27 mouse cellular contexts compared by ENCODE assay signal in the genomic region with DNA sequence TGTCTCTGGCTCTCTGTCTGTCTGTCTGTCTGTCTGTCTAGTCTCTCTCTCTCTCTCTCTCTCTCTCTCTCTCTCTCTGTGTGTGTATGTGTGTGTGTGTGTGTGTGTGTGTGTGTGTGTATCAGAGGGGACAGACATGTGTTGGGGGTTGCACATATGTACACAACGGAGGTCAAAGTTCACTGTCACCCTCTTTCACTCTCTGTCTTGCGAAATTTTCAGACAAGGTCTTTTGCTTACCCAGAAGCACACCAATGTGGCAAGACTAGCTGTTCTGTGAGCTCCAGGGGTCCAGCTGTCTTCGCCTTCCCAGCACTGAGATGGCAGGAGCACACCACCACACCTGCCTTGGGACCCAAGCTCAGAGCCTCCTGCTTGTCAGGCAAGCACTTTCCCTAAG.
A peak's percentile ranks its signal among the peaks of the same experiment; 100 is the strongest.
DNase-seq lines count a peak whose midpoint lies in the region; ATAC-seq and TF ChIP-seq lines count a peak whose summit lies in the region.
"Had no signal": no experiment of that assay in that cellular context is flagged by ENCODE, and none has a peak within 500 bp of the region (broad histone marks: within the 10 kb centered on the region; RNA-seq: fewer than 3 reads in every experiment).

No protein-coding gene starts in this region.

- no peak overlapping the region for H3K4me3 ChIP-seq in heart, embryonic 10.5 days
- no peak overlapping the region for H3K4me3 ChIP-seq in liver, adult 2 months (ENCODE audit: insufficient read depth, low read depth, low read length)
- H3K4me3 ChIP-seq in liver, embryonic 13.5 days (replicated peaks) = no peak overlapping the region
- H3K4me3 ChIP-seq: embryonic facial prominence, embryonic 13.5 days; forebrain, embryonic 10.5 days; hindbrain, embryonic 12.5 days; limb, embryonic 12.5 days; midbrain, embryonic 12.5 days; neural tube, embryonic 13.5 days had no signal

- TF ChIP-seq POLR2A in liver, adult 2 months (IDR thresholded peaks at IDR 0.05; ENCODE audit: extremely low read depth, insufficient read depth, low read length) = no peak

- H3K4me2 ChIP-seq in liver, embryonic 13.5 days = peak overlapping the region; percentile 12; the same call in 1 of the 2 replicates
- H3K4me2 ChIP-seq: embryonic facial prominence, embryonic 13.5 days; hindbrain, embryonic 12.5 days; limb, embryonic 12.5 days; midbrain, embryonic 12.5 days; neural tube, embryonic 13.5 days had no signal

- no peak for TF ChIP-seq CTCF in liver, adult 2 months (IDR thresholded peaks at IDR 0.05; ENCODE audit: low read depth, low read length)

- H3K9me3 ChIP-seq in heart, embryonic 10.5 days = no peaks in the 10 kb centered on the region
- H3K9me3 ChIP-seq in liver, embryonic 13.5 days (replicated peaks) = no peaks in the 10 kb centered on the region
- H3K9me3 ChIP-seq: embryonic facial prominence, embryonic 13.5 days; forebrain, embryonic 10.5 days; hindbrain, embryonic 12.5 days; limb, embryonic 12.5 days; midbrain, embryonic 12.5 days; neural tube, embryonic 13.5 days had no signal

- no peaks in the 10 kb centered on the region for H3K27me3 ChIP-seq in heart, embryonic 10.5 days (ENCODE audit: insufficient read depth, poor library complexity, severe bottlenecking)
- H3K27me3 ChIP-seq in liver, adult 2 months (ENCODE audit: control insufficient read depth, insufficient read depth, low read length) = no peaks in the 10 kb centered on the region
- no peaks in the 10 kb centered on the region for H3K27me3 ChIP-seq in liver, embryonic 13.5 days
- H3K27me3 ChIP-seq: embryonic facial prominence, embryonic 13.5 days; hindbrain, embryonic 12.5 days; limb, embryonic 12.5 days; midbrain, embryonic 12.5 days; neural tube, embryonic 13.5 days had no signal

- peaks cover 46% of the 10 kb centered on the region for H3K4me1 ChIP-seq in heart, embryonic 10.5 days
- peaks cover 16% of the 10 kb centered on the region for H3K4me1 ChIP-seq in liver, adult 2 months (ENCODE audit: control insufficient read depth, insufficient read depth, low read length)
- 0 out of 2 replicates have a peak, but pooled peaks cover 8% of the 10 kb centered on the region for H3K4me1 ChIP-seq in liver, embryonic 13.5 days (replicated peaks)

- intact Hi-C loops in heart, postnatal 10 days (cut with DNase I) = no loop called here

- ATAC-seq in liver, embryonic 13.5 days (ENCODE audit: low read depth) = peak; percentile 30; the same call in 1 of the 2 replicates
- ATAC-seq: forebrain, embryonic 16.5 days had no signal

- no peaks in the 10 kb centered on the region for H3K36me3 ChIP-seq in heart, embryonic 10.5 days
- H3K36me3 ChIP-seq in liver, adult 2 months (ENCODE audit: control insufficient read depth, insufficient read depth, low read length) = no peaks in the 10 kb centered on the region
- no peaks in the 10 kb centered on the region for H3K36me3 ChIP-seq in liver, embryonic 13.5 days
- H3K36me3 ChIP-seq: embryonic facial prominence, embryonic 13.5 days; forebrain, embryonic 10.5 days; hindbrain, embryonic 12.5 days; limb, embryonic 12.5 days; midbrain, embryonic 12.5 days; neural tube, embryonic 13.5 days had no signal

- H3K27ac ChIP-seq in heart, embryonic 10.5 days = 0 out of 2 replicates have a peak overlapping the region, but pooled peaks have one; percentile 38
- H3K27ac ChIP-seq in liver, adult 2 months (replicated peaks; ENCODE audit: insufficient read depth, low read depth, low read length) = peak overlapping the region; percentile 58
- H3K27ac ChIP-seq in liver, embryonic 13.5 days = peak overlapping the region; percentile 82
- H3K27ac ChIP-seq: embryonic facial prominence, embryonic 13.5 days; forebrain, embryonic 10.5 days; hindbrain, embryonic 12.5 days; limb, embryonic 12.5 days; midbrain, embryonic 12.5 days; neural tube, embryonic 13.5 days had no signal

- H3K9ac ChIP-seq in liver, adult 2 months (ENCODE audit: low read depth, low read length) = no peak overlapping the region
- no peak overlapping the region for H3K9ac ChIP-seq in liver, embryonic 13.5 days
- H3K9ac ChIP-seq: embryonic facial prominence, embryonic 13.5 days; hindbrain, embryonic 12.5 days; limb, embryonic 12.5 days; midbrain, embryonic 12.5 days; neural tube, embryonic 13.5 days had no signal

- no peaks in the 10 kb centered on the region for H3K79me2 ChIP-seq in liver, adult 2 months (ENCODE audit: control insufficient read depth, insufficient read depth, low read length)

- no peak for DNase-seq in heart, embryonic 10.5 days (ENCODE audit: low spot score)
- no peak for DNase-seq in heart, postnatal 10 days
- DNase-seq in liver, adult 2 months (ENCODE audit: extremely low read depth, low read depth, low spot score) = peak; percentile 84
- no peak for DNase-seq in liver
- no peak for DNase-seq in liver, embryonic 13.5 days
- DNase-seq in yolk sac, embryonic 10.5 days (ENCODE audit: low spot score) = peak; percentile 50
- no peak for DNase-seq in spleen, postnatal 4 days (ENCODE audit: low spot score in 2 of 2)
- DNase-seq: adrenal gland, postnatal 25 days; cerebellum, adult 11-12 months; cerebellum, adult 9-11 months; embryo, embryonic 11 days; gastrocnemius, postnatal 10 days; kidney, adult 11 months; kidney, postnatal 10 days; layer of hippocampus, adult 9-11 months; lung, adult 2 months; lung, postnatal 14 days; right cerebral cortex, postnatal 4 days; thymus, adult 2 months; thymus, postnatal 36 days had no signal

- 95% methylated on average over 3 of the region's 3 CpGs for WGBS in heart, embryonic 10.5 days
- 26% methylated on average over 3 of the region's 3 CpGs for WGBS in liver, adult 2 months
- 55% methylated on average over 3 of the region's 3 CpGs for WGBS in liver, embryonic 13.5 days (ENCODE audit: insufficient replicate concordance)

Comparison
In these comparisons a context has a peak if more than half of its experiments do, and no peak if none do; other contexts are left out.
1. DNase-seq: peak in liver, adult 2 months (single experiment) and yolk sac, embryonic 10.5 days (single experiment); none in heart, embryonic 10.5 days (single experiment), heart, postnatal 10 days (0 of 2), liver (single experiment), liver, embryonic 13.5 days (single experiment) and spleen, postnatal 4 days (0 of 2).
2. Peak in every context shown above with its lines, with median percentiles within 50 percentile points of each other: H3K27ac ChIP-seq.